Mouse (Mus musculus): ENCODE measurements around the gene Coasy.

Gene Coasy

GRCm38 (mm10) chr11:101062971-101063675 lies 19.2 kb upstream of the Coasy start:
- no peak for DNase-seq (ENCODE audit: low spot score in 2 of 2)

- peak in 1 of 2 experiments; percentile 54 for DNase-seq (ENCODE audit: low spot score in 2 of 2)
Measured at GRCm38 (mm10) chr11:101063676-101064327, 18.6 kb upstream of the Coasy start.

DNA sequence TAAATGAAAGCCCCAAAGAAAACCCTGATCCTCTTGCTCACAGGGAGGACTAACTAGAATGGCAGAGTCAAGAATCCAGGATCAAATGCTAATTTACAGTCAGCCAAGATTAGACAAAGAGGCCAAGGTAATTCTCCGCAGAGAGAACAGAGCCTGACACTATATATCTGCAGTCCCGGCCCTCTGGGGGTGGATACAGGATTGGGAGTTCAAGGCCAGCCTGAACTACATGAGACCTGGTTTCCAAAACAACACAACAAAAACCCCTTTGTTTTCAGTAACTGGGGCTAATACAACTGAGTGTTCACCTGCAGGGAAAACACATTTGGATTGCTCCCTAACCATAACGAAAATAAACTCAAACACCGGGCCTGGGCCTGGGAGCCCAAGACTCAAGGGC lies 17.9 kb upstream of the Coasy start:
- DNase-seq (ENCODE audit: low spot score in 2 of 2) = no peak

- DNase-seq (ENCODE audit: low spot score in 2 of 2) = no peak
Measured at GRCm38 (mm10) chr11:101065002-101065401, 17.4 kb upstream of the Coasy start.

DNA sequence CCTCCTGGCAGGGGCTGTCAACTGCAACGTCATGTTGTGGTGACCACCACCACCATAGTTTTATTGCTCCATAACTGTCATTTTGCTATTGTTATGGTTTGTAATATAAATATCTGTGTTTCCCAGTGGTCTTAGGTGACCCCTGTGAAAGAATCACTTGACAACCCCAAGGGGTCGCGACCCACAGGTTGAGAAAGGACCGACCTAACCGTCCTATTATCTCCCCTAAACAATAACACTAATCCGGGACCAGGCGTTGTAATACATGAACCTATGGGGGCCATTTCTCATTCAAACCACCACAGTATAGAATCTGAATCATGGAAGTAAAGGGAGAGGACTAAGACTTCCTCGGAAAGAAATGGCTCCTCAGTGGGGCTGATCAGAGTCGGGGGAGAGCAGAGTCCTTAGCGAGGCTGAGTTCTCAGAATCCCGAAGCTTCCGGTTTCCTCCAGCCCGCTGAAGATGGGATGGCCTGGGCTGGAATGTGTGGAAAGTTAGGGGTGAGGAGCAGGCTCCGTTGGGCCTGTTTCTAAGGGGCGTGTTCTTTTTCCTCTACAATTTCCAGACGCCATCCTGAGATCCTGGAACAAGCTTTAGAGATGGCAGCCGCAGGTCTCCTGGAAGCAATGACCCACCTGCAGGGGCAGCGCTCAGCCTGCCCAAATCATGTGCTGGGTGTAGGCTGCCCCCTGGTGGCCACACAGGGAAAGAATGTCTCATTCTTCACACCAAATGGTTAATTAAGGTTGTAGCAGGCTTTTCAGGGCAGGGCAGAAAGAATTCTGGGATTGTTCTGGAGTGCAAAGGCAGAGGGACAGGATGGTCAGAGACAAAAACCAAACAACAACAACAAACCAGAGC lies 15.6 kb upstream of the Coasy start:
- DNase-seq (ENCODE audit: low spot score in 2 of 2) = peak; percentile 68 to 69

- peak; percentile 91 to 92 for DNase-seq (ENCODE audit: low spot score in 2 of 2)
Measured at GRCm38 (mm10) chr11:101069391-101070188, 12.8 kb upstream of the Coasy start, which contains the start of gene Naglu. Gene Naglu, plus strand, starts transcription at chr11:101070012.

- no peak for DNase-seq (ENCODE audit: low spot score in 2 of 2)
Measured at GRCm38 (mm10) chr11:101070189-101070527, 12.2 kb upstream of the Coasy start.

DNA sequence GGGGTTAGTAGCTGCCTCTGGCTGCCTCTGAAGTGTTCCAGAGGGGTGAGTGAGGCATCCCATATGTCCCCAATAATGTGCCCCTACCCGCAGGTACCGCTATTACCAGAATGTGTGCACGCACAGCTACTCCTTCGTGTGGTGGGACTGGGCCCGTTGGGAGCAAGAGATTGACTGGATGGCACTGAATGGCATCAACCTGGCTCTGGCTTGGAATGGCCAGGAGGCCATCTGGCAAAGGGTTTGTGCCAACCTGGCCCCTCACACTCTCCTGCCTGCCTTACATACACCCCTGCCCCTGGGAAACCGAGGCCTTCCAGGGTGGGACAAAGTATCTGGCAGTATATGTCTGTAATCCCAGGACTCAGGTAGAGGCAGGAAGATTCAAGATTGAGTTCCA lies 11.4 kb upstream of the Coasy start:
- DNase-seq (ENCODE audit: low spot score in 2 of 2) = no peak

GRCm38 (mm10) chr11:101071810-101072428 lies 10.4 kb upstream of the Coasy start:
- no peak for DNase-seq (ENCODE audit: low spot score in 2 of 2)

- DNase-seq (ENCODE audit: low spot score in 2 of 2) = no peak
Measured at GRCm38 (mm10) chr11:101078121-101078520, 4.2 kb upstream of the Coasy start, which contains the start of gene Hsd17b1. Gene Hsd17b1, plus strand, starts transcription at chr11:101078411.

- DNase-seq (ENCODE audit: low spot score in 2 of 2) = no peak
Measured at GRCm38 (mm10) chr11:101079746-101080145, 2.6 kb upstream of the Coasy start.

- DNase-seq (ENCODE audit: low spot score in 2 of 2) = no peak
Measured at GRCm38 (mm10) chr11:101080421-101080820, 1.9 kb upstream of the Coasy start.

GRCm38 (mm10) chr11:101081659-101082058 lies 706 bp upstream of the Coasy start:
- no peak for DNase-seq (ENCODE audit: low spot score in 2 of 2)

- DNase-seq (ENCODE audit: low spot score in 2 of 2) = no peak
Measured at GRCm38 (mm10) chr11:101083083-101083697, 825 bp downstream of the Coasy start.

DNA sequence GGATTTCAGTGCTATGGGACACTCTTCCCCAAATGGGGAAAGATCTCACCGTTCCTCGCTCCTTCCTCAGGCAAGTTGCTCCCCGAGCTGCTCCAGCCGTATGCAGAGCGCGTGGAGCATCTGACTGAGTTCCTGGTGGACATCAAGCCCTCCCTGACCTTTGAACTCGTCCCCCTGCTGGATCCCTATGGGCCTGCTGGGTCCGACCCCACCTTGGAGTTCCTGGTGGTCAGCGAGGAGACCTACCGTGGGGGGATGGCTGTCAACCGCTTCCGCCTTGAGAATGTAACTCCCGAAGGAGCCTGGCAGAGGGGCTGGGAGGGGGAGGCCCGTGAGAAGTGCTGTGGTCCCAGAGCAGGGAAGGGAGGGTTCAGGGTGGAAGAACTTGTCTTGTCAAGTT lies 1.9 kb downstream of the Coasy start:
- DNase-seq (ENCODE audit: low spot score in 2 of 2) = no peak

GRCm38 (mm10) chr11:101084811-101085210 lies 2.4 kb downstream of the Coasy start:
- no peak for DNase-seq (ENCODE audit: low spot score in 2 of 2)

- DNase-seq (ENCODE audit: low spot score in 2 of 2) = no peak
Measured at GRCm38 (mm10) chr11:101085617-101086322, 3.4 kb downstream of the Coasy start.

- DNase-seq (ENCODE audit: low spot score in 2 of 2) = no peak
Measured at GRCm38 (mm10) chr11:101086323-101086674, 3.9 kb downstream of the Coasy start.

DNA sequence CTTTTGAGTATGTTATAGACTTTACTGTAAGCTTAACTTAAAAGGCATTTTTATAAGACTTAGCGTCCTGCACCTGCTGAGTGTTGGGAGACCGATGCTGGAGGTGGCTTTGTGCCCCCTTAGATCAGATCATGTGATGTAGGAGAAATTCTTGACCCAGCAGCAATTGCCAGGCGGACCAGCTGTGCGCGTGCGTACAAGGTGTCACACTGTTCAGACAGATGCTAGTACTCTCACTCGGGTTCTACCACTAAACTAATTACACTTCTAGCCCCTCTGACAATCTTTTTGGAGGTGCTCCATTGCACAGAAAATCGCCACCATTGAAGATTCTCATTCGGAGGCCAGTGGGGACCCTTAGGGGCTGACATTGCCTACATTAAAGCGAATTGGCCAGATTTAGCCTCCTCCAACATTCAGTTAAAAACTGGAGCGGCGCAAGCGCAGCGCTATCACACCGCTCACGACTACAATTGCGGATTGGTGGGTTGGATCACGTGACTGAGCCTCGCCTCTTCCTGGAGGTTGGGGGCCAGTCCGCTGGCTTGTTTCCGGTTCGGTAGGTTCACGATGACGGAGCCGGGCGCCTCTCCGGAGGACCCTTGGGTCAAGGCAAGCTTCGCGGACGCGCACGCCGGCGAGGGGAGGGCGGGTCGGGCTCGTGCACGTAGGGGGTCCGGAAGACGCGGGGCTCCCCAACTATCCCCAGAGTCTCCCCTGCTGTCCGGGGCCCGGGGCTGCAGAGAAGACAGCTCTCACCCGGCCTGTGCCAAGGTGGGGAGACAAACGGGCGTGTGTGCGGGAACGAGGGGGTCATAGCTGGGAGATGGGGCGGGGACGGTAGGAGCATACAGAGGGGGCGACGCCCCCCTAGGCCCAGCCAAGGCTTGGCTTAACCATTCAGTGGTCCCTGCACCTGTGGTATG lies 4.7 kb downstream of the Coasy start, which contains the start of gene Mlx:
Gene Mlx (plus strand): TSS at position 522 of the 926 bp plus-strand sequence.
- peak; percentile 54 to 87 for DNase-seq (ENCODE audit: low spot score in 2 of 2)

Measured in urinary bladder, adult 18-20 months (tissue).